Mouse (Mus musculus): ENCODE measurements at regions not wholly inside any gene's neighbourhood (a gene's known extent, or its start where the extent isn't known, plus 50 kb on each side); places are given as distances from the start of the nearest gene placed in this dataset.
A peak's percentile ranks its signal among the peaks of the same experiment; 100 is the strongest.

DNA sequence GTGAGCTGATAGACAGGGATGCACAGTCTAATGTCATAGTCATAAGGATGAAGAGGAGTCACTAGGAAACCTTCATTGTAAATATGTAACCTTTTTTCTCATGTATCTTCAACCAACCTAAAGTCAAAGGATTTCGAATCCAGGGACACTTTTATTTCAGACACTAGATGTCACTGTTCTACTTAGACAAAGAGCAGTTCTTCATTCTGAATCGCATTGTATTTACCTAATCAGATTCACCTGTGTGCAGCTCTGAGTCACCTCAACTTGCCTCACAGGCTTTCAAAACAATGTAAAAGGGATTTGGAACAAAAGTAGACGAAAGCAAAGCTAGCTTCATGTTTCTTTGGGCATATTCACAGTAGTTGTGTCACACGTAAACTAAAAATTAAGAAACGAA, 57.3 kb upstream of the Erbb4 start:
- DNase-seq: peak in 1 of 2 experiments; percentile 37
